Mouse (Mus musculus) yolk sac, embryonic 10.5 days (tissue): ENCODE results near the gene Pax2.
"Not testable (repeated sequence)": the region's sequence is repeated elsewhere in the genome, so short reads cannot be mapped to it uniquely, and the experiment has no call there.

Source experiments
- DNase-seq: peaks from one replicate; pipeline ENCODE4 v3.0.0-alpha.2; 2017; ENCODE audit warnings: low spot score

The Pax2 gene

DNA sequence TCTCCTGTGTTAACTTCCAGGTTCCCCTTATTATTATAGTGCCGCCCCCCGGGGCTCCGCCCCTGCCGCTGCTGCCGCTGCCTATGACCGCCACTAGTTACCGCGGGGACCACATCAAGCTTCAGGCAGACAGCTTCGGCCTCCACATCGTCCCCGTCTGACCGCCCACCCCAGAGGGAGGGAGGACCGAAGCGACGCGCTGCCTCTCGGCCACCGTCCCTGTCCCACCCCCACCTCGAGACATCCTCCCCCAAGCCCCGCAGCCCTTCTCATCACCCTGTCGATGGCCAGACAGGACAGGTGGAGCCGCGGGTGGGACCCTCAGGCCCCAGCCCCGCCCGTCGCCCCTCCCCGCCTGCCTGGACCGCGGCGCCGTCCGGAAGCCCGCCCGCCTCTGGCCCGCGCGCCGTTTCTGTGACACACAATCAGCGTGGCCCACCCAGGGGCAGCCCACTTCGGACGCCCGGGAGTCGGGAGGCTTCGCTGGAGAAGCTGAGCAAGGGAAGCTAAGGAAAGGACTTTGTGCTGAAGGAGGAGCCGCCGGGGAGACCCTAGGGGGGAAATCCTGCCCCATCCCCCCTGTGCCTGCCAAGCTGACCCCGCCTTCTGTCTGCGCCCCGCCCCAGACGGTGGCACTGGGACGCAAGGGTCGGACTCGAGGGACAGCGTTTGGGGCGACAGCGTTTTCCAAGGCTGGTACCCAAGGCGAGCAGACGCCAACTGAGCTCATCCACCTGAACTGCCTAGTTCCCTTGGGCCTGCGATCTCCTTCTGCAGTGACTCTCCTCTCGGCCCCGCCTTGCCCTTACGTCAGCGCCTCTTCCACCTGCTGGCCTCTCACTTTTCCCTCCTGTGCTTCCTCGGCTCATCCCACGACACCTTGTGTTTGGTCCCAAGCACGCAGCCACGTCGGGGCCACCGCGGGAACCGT lies 80.4 kb downstream of the Pax2 start:
- DNase-seq: peak; percentile 57

DNA sequence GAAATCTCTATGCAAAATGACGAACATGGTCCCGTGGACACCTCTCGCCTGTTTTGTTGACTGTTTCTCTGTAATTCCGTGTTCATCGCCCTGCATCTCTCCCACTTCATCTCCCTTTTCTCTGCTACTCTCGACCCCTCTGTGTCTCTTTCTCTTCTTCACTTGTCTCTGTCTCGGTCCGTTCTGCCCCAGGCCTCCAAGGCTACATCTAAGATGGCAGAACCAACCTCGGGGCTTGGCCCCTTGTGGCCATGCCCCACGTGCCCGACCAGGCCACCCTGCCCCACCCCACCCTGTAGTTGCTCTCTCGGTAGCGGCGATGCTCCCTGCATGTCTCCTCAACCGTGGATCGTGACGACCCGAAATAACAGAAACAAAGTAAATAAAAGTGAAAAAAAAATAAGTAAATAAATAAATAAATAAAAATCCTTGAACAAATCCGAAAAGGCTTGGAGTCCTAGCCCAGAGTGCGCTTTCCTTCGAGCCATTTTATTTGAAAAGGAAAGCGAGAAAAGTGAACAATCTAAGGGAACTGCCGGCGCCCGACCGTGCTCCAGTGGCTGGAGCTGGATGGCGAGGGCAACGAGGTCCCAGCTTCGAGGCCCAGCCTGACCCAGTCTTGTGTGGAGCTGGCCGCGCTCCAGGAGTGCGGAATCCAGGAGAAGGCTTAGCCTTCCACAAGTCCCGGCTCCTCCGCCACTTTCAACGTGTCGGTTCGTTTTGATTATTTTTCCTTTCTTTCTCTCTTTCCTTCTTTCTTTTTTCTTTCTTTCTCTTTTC lies 81.8 kb downstream of the Pax2 start:
- no peak for DNase-seq

DNA sequence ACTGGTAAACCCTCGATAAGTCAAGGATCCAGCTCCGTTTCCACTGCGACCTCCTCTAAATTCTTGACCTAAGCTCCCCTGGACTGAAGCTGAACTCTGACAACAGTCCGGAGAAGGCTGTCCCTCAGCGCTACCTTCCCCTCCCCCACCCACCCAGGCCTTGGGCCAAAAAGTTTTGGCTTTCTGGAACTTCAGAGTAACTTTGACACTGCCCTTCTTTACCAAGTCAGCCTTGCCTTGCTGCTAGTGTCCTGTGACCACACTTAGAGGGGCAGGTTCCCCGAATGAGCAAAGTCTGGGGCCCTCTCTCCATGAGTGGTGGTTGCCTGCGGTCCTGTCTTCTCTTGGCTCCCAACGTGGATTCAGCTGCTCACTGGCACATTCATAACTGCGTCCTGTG lies 82.5 kb downstream of the Pax2 start:
- no peak for DNase-seq

DNA sequence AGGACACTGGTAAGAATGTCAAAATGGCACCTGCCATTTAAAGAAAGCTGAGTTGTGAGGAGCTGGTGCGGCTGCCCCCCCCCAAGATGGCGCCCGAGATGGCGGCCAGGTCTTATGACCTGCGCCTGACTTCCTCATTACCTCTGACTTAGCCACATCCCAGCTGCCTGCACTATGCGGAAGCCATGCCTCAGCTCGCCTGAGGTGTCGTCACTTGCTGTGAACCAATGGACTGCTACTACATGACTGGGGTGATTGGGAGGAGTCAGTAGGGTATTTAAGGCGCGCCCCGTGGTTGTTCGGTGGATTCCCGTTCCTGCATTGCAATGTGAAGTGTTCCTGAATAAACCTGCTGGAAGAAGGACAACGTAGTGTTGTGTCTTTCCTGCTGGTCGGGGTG lies 86.8 kb downstream of the Pax2 start:
- DNase-seq: not testable (repeated sequence)

DNA sequence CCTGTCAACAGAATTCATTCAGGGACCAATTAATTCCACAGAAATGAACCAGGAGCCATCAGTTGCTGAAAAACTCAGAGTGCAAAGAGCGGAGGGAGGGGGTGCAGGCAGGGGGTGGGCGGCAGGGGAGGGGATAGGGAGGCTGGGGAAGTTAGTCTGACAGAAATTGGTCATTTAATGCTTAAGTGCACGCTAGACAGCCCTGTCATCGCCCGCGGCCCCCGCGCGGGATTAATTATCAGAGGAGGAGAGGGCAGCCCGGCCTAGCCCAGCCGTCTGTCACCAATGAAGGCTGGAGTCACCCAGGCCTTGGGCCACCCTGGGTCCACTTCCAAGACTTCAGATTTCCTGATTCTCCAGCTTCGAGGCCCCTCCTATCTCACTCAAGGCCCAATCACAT lies 93.6 kb downstream of the Pax2 start:
- no peak for DNase-seq

DNA sequence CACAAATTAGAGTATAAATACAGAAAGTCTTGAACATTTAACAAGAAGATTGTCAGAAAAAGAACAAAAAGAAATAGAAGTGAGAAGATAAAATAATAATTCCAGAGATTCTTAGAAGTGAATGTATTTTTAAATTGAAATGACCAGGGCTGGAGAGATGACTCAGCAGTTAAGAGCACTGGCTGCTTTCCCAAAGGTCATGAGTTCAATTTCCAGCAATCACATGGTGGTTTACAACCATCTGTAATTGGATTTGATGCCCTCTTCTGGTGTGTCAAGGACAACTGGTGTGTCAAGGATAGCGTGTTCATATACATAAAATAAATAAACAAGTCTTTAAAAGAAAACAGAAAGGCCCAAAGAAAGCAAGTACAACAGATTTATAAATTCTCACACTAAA lies 102.8 kb downstream of the Pax2 start:
- no peak for DNase-seq

DNA sequence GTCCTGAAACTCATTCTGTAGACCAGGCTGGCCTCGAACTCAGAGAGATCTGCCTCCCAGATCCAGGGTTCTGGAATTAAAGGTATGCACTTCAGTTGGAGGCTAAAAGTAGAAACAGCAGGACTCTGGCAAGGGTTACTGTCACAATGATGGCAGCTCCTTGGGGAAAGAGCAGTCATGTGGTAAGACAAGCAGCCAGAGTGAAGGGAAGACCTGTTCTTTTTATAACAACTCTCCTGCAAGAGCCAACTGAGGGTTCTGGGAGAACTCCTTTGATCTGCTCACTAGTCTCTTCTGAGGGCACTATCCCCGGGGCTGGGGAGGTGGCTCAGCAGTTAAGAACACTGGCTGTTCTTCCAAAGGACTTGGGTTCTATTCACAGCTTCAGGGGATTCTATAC lies 112.9 kb downstream of the Pax2 start:
- DNase-seq: no peak

DNA sequence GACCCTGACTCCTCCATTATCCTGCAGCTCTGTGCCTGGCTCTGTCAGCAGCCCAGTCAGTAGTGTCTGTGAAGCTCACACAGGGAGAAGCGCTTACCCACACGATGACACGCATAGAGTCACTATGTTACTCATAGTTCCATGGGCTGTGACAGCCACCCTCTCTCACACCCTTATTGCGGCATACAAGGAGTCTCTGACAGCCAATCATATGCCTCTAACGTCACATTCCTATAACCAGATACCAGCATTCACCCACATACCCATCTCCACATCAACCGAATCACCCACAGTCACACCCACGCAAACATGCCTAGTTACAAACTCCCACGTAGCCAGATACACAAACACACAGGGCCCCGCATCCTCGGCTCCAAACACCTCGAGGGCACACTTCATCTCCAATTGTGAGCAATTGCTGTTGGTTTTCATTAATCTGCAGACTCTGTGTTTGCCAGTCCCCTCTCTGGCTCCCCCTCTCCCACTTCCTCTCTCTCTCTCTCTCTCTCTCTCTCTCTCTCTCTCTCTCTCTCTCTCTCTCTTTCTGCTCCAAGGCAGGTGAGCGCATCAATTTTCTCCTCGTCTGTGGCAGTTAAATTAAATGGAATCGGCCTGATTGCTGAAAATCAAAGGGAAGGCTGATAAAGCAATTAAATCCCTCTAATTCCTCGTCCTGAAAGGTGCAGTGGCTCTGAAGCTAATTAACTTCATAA lies 118.5 kb downstream of the Pax2 start:
- DNase-seq: no peak

DNA sequence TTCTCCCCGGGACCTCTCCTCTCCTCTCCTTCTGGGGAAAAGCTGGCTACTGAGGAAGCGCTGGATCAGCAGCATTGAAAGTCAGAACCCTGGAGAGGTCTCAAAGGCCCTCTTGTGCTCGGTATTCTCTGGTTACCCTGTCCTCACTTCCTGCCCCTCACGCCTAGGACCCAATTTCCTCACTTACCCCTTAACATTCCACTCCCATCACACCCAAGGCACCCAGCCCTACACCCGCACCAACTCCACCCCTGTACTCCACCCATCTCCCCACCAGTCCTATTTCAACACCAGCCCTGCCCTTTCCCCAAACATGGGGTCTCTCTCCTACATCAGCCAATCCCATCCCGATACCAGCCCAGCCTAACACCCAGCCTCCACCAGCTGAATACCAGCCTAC lies 119.1 kb downstream of the Pax2 start:
- DNase-seq: no peak

DNA sequence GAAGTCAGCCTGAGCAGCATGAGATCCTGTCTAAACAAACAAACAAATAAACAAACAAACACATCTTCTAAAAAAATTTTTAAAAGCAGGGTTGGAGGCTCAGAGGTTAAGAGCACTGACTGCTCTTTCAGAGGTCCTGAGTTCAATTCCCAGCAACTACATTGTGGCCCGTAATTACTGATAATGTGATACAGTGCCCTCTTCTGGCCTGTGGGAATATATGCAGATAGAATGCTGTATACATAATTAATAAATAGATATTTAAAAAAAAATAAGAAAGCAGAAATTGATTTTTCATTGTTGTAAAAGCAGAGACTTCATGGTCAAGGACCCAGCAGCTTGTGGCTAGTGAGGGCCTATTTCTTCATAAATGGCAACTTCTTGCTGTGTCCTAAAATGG lies 119.9 kb downstream of the Pax2 start:
- no peak for DNase-seq

DNA sequence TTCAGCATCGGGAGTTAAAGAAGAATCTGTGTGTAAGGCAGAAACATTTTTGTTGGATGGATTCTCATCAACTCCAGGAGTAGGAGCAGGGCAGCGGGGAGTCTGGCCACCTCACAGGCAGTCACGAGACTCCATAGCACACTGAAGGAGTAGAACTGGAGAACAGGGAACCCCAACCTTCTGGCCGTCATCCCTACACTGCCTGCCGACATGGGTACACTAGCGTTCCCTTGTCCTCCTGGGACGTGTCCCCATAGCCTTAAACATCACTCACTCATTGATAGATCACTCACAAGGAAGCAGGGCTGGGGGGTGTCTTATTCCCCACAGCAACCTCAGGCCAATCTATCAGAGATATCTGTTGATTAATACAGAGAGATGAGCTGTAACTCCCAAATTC lies 120.7 kb downstream of the Pax2 start:
- no peak for DNase-seq

DNA sequence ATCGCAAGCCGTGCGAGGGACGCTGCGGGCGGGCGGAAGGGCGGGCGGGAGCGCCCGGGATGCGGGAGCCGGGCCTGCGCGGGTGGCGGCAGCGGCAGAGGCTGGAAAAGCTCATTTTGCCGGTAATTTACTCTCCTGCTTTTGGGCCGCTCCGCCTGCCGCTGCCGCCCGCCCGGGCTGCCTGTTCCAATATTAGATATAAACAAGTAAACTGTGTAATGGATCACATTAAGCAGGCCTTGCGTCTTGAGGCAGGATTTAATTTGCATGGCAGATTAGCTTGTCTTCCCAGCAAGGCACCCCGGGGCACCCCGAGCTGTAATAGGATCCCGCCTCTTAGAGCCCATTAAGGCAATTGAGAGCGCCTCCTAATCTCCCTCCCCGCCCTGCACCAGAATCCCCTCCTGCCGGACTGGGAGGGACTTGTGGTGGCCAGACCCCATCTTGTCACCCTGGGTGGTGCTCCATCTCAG lies 126.7 kb downstream of the Pax2 start:
- no peak for DNase-seq

DNA sequence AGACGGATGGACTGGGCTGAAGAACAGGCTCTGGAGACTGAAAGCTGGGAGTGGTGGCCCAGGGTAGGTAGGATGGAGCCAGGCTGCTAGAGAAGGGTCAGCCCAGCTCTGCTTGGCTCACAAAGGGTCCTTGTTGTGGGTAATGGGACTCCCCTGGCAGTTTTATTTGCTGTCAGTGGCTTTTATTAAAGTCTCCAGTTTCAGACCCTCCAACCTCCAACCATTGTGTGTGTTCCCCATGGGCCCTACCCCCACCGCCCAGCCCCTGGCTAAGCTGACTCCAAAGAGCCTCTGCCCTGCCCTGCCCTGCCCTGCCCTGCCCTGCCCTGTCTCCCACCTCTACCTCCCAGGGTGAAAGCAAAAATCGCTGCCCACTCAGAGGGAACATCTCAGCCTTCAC lies 128.5 kb downstream of the Pax2 start:
- DNase-seq: no peak

DNA sequence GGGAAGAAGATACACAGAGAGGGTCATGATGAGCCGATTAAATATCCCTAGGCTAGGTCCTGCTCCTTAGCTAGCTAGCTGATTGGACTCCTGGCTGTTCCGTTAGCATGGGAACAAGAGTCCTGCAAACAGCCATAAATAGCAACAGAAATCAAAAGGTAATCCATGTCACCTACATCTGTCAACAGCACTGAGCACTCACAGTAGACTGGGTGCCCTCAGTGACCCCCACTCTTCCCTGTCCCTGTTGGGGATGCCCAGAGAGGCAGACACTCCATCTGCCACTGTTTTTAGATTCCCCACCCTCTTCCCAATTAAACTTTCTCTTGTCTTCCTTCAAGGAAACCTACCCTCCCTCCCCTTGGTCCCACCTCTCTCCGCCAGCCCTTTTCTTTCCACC lies 130.6 kb downstream of the Pax2 start:
- no peak for DNase-seq
